Mouse (Mus musculus): Measurements from ENCODE around the gene Dnah7b.
"Not testable (repeated sequence)": the region's sequence is repeated elsewhere in the genome, so short reads cannot be mapped to it uniquely, and the experiment has no call there.

DNA sequence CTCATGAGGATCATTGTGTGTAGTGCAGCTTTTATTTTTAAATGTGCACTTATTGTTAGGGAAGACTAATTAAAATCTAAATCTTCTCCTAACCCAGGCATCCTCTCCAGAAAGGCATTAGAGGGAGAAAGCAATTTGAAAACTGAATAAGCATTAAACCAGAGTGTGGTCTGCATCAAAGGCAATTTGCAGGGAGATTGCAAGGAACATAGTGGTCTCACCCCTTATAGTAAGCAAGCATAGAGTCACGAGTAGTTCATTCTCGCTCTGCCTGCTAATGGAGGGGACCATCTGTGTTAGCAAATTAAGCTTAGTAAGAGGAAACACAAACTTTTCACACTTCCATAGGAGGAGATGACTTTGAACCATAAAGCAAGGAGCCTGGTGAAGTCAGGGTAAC lies 228.3 kb downstream of the Dnah7b start:
- TF ChIP-seq CTCF, POLR2A (IDR thresholded peaks at IDR 0.05; ENCODE audit: extremely low read depth, insufficient read depth, low read length): not testable (repeated sequence)

Measured in cortical plate, adult 2 months (tissue).